13 mouse cellular contexts compared by ENCODE assay signal in genomic region chr9:96056417-96057223, GRCm38 (mm10).
DNase-seq lines count a peak whose midpoint lies in the region; ATAC-seq and TF ChIP-seq lines count a peak whose summit lies in the region.
"Had no signal": no experiment of that assay in that cellular context is flagged by ENCODE, and none has a peak within 500 bp of the region (broad histone marks: within the 10 kb centered on the region; RNA-seq: fewer than 3 reads in every experiment).

No protein-coding gene starts in this region.

- TF ChIP-seq POLR2A in limb, embryonic 14.5 days (IDR thresholded peaks at IDR 0.05; ENCODE audit: borderline replicate concordance, extremely low read depth, insufficient read depth, insufficient read length) = no peak
- TF ChIP-seq POLR2A in myocyte (IDR thresholded peaks at IDR 0.05; ENCODE audit: insufficient read length, low read depth) = no peak

- H3K27me3 ChIP-seq in limb, embryonic 14.5 days (ENCODE audit: control insufficient read depth, insufficient read depth, low read length) = no peaks in the 10 kb centered on the region
- H3K27me3 ChIP-seq in limb, embryonic 10.5 days (ENCODE audit: low read depth, poor library complexity, severe bottlenecking) = no peaks in the 10 kb centered on the region
- no peaks in the 10 kb centered on the region for H3K27me3 ChIP-seq in kidney, embryonic 16.5 days (ENCODE audit: insufficient read depth, low read length)
- no peaks in the 10 kb centered on the region for H3K27me3 ChIP-seq in myocyte (ENCODE audit: control insufficient read depth, insufficient read depth, insufficient read length)
- H3K27me3 ChIP-seq: heart, embryonic 13.5 days; neural tube, embryonic 15.5 days had no signal

- H3K36me3 ChIP-seq in limb, embryonic 14.5 days (ENCODE audit: control insufficient read depth, insufficient read depth, low read length) = peaks cover 40% of the 10 kb centered on the region
- peaks cover 75% of the 10 kb centered on the region for H3K36me3 ChIP-seq in limb, embryonic 10.5 days
- peaks cover 42% of the 10 kb centered on the region for H3K36me3 ChIP-seq in kidney, embryonic 16.5 days (ENCODE audit: insufficient read depth, low read length)
- peaks cover 23% of the 10 kb centered on the region for H3K36me3 ChIP-seq in myocyte (ENCODE audit: control insufficient read depth, insufficient read depth)

- ATAC-seq in limb, embryonic 14.5 days (ENCODE audit: low FRiP score, low read depth) = no peak
- no peak for ATAC-seq in kidney, embryonic 16.5 days (ENCODE audit: low FRiP score, low TSS enrichment)
- ATAC-seq: intestine, embryonic 16.5 days had no signal

- no peaks in the 10 kb centered on the region for H3K4me1 ChIP-seq in limb, embryonic 14.5 days (ENCODE audit: control insufficient read depth, insufficient read depth, low read length)
- H3K4me1 ChIP-seq in limb, embryonic 10.5 days = no peaks in the 10 kb centered on the region
- no peaks in the 10 kb centered on the region for H3K4me1 ChIP-seq in kidney, embryonic 16.5 days (ENCODE audit: insufficient read depth, low read length)
- H3K4me1 ChIP-seq: neural tube, embryonic 15.5 days had no signal

- H3K79me2 ChIP-seq in myocyte (ENCODE audit: control insufficient read depth, insufficient read depth) = no peaks in the 10 kb centered on the region

- H3K4me2 ChIP-seq in limb, embryonic 14.5 days (replicated peaks; ENCODE audit: low read depth, low read length, severe bottlenecking) = no peak overlapping the region
- H3K4me2 ChIP-seq in kidney, embryonic 16.5 days (replicated peaks; ENCODE audit: low read depth, low read length) = no peak overlapping the region
- peak overlapping the region; percentile 19 for H3K4me2 ChIP-seq in myocyte (ENCODE audit: low read depth)
- H3K4me2 ChIP-seq: heart, embryonic 13.5 days; neural tube, embryonic 15.5 days had no signal

- H3ac ChIP-seq in myocyte (ENCODE audit: control insufficient read depth, insufficient read length) = no peak overlapping the region

- no peaks in the 10 kb centered on the region for H3K9me3 ChIP-seq in limb, embryonic 14.5 days (ENCODE audit: control insufficient read depth, low read length)
- no peaks in the 10 kb centered on the region for H3K9me3 ChIP-seq in limb, embryonic 10.5 days (replicated peaks)
- H3K9me3 ChIP-seq in kidney, embryonic 16.5 days (ENCODE audit: low read length) = peaks cover 4% of the 10 kb centered on the region; the same call in 1 of the 2 replicates
- H3K9me3 ChIP-seq: heart, embryonic 13.5 days; neural tube, embryonic 15.5 days had no signal

- H3K9ac ChIP-seq in limb, embryonic 14.5 days (ENCODE audit: low read depth, low read length, severe bottlenecking) = no peak overlapping the region
- H3K9ac ChIP-seq in kidney, embryonic 16.5 days (replicated peaks; ENCODE audit: low read length) = no peak overlapping the region
- H3K9ac ChIP-seq: heart, embryonic 13.5 days; neural tube, embryonic 15.5 days had no signal

- no peak overlapping the region for H3K4me3 ChIP-seq in limb, embryonic 14.5 days (replicated peaks; ENCODE audit: low read length)
- no peak overlapping the region for H3K4me3 ChIP-seq in limb, embryonic 10.5 days
- H3K4me3 ChIP-seq in kidney, embryonic 16.5 days (ENCODE audit: low read length) = no peak overlapping the region
- H3K4me3 ChIP-seq in myocyte = no peak overlapping the region
- H3K4me3 ChIP-seq: heart, embryonic 13.5 days; neural tube, embryonic 15.5 days had no signal

- 78% methylated on average over 6 of the region's 6 CpGs for WGBS in limb, embryonic 14.5 days
- 87% methylated on average over 6 of the region's 6 CpGs for WGBS in limb, embryonic 10.5 days
- WGBS in kidney, embryonic 16.5 days = 68% methylated on average over 6 of the region's 6 CpGs

- no peak overlapping the region for H3K27ac ChIP-seq in limb, embryonic 14.5 days (replicated peaks; ENCODE audit: low read depth, low read length)
- H3K27ac ChIP-seq in limb, embryonic 10.5 days = no peak overlapping the region
- H3K27ac ChIP-seq in kidney, embryonic 16.5 days (ENCODE audit: low read length) = peak overlapping the region; percentile 53
- H3K27ac ChIP-seq: heart, embryonic 13.5 days; neural tube, embryonic 15.5 days had no signal

- peak; percentile 9 for DNase-seq in limb, embryonic 14.5 days (ENCODE audit: low spot score)
- no peak for DNase-seq in limb, embryonic 10.5 days (ENCODE audit: low spot score)
- peak; percentile 28 for DNase-seq in NIH3T3 (ENCODE audit: low read depth)
- no peak for DNase-seq in thymus, postnatal 0 days (ENCODE audit: low spot score)
- DNase-seq in testis, postnatal 10 days (ENCODE audit: low spot score) = no peak
- DNase-seq: cerebellum, adult 11-12 months; gastrocnemius, postnatal 25 days; right cerebral cortex, adult 18-20 months had no signal

TF ChIP-seq in myocyte, 11 proteins besides CTCF, POLR2A, EP300 and RAD21:
- TF ChIP-seq MYOD1 (IDR thresholded peaks at IDR 0.05; ENCODE audit: control insufficient read depth in 1 of 3, insufficient read length in 2 of 3, low read depth in 2 of 3) = no peak

Comparison
In these comparisons a context has a peak if more than half of its experiments do, and no peak if none do; other contexts are left out.
1. DNase-seq: peak in limb, embryonic 14.5 days (single experiment) and NIH3T3 (single experiment); none in limb, embryonic 10.5 days (single experiment), thymus, postnatal 0 days (single experiment) and testis, postnatal 10 days (single experiment).